Mouse (Mus musculus) monocyte, adult 59 days (primary cell): ENCODE results near the gene Ints5. TPM values are rescaled to one million over a fixed set of nuclear protein-coding genes. Genes with fewer than 3 reads are reported as not detected.

Source experiments
- total RNA-seq, 2 experiments: library from RNA; stranded (reverse); gene quantifications; one replicate each; pipeline ENCODE4 v1.2.4; 2023

Gene Ints5
- total RNA-seq: 10 to 100 TPM; 13.1 to 16.0 TPM

GRCm38 (mm10) chr19:8892829-8893766 is at the start of gene Ints5:
Gene Ints5, plus strand, starts transcription at chr19:8893005.

GRCm38 (mm10) chr19:8850402-8850901 is 42.4 kb upstream of the Ints5 start, which contains the start of gene Lrrn4cl:
Gene Lrrn4cl, plus strand, starts transcription at chr19:8850768.

GRCm38 (mm10) chr19:8871267-8872186 is 21.3 kb upstream of the Ints5 start, which contains the start of gene Ubxn1:
Gene Ubxn1, plus strand, starts transcription at chr19:8871496.

GRCm38 (mm10) chr19:8880311-8881033 is 12.3 kb upstream of the Ints5 start, which contains the start of gene Uqcc3:
Gene Uqcc3, minus strand, starts transcription at chr19:8880923.

GRCm38 (mm10) chr19:8883616-8884015 is 9.2 kb upstream of the Ints5 start, which contains the start of the genes Lbhd1 and Gm49403:
Gene Lbhd1, plus strand, starts transcription at chr19:8883732.
Gene Gm49403, plus strand, starts transcription at chr19:8883930.

GRCm38 (mm10) chr19:8888511-8889385 is 4.1 kb upstream of the Ints5 start, which contains the start of the genes 1810009A15Rik and Gm49416:
Gene 1810009A15Rik, plus strand, starts transcription at chr19:8888853.
Gene Gm49416, plus strand, starts transcription at chr19:8888926.

GRCm38 (mm10) chr19:8897865-8898495 is 5.2 kb downstream of the Ints5 start, which contains the start of gene Ganab:
Gene Ganab, plus strand, starts transcription at chr19:8898071.

GRCm38 (mm10) chr19:8920073-8920736 is 27.4 kb downstream of the Ints5 start, which contains the start of gene B3gat3:
Gene B3gat3, plus strand, starts transcription at chr19:8920374.

GRCm38 (mm10) chr19:8929224-8930088 is 36.7 kb downstream of the Ints5 start, which contains the start of the genes Rom1 and Eml3:
Gene Rom1, minus strand, starts transcription at chr19:8929356.
Gene Eml3, plus strand, starts transcription at chr19:8929552.

GRCm38 (mm10) chr19:8941515-8942217 is 48.9 kb downstream of the Ints5 start, which contains the start of gene Mta2:
Gene Mta2, plus strand, starts transcription at chr19:8941875.

Other genes with a start within 250 kb of the Ints5 start
- gene Chrm1, start 229.2 kb upstream of the Ints5 start, total RNA-seq: not detected
- gene Slc3a2, start 169.6 kb upstream of the Ints5 start, total RNA-seq: 100 to 1,000 TPM; 198 to 224 TPM
- 10 to 100 TPM; 41.0 to 42.9 TPM for gene Wdr74, start 157.2 kb upstream of the Ints5 start, total RNA-seq
- 1 to 10 TPM in 1 of 2 experiments, not detected in 1; 1.8 TPM for gene 1700092M07Rik, start 152.3 kb upstream of the Ints5 start, total RNA-seq
- gene Stx5a, start 151.6 kb upstream of the Ints5 start, total RNA-seq: 100 to 1,000 TPM; 158 to 163 TPM
- gene Nxf1, start 135.9 kb upstream of the Ints5 start, total RNA-seq: 100 to 1,000 TPM; 220 to 231 TPM
- 10 to 100 TPM; 30.2 to 33.8 TPM for gene Tmem223, start 122.0 kb upstream of the Ints5 start, total RNA-seq
- 100 to 1,000 TPM; 114 to 120 TPM for gene Tmem179b, start 118.5 kb upstream of the Ints5 start, total RNA-seq
- gene Taf6l, start 106.6 kb upstream of the Ints5 start, total RNA-seq: 10 to 100 TPM; 11.3 to 13.8 TPM
- gene Polr2g, start 94.4 kb upstream of the Ints5 start, total RNA-seq: 10 to 100 TPM; 57.5 to 68.0 TPM
- gene Zbtb3, start 90.5 kb upstream of the Ints5 start, total RNA-seq: 1 to 10 TPM; 2.1 to 3.1 TPM
- gene Ttc9c, start 73.7 kb upstream of the Ints5 start, total RNA-seq: 10 to 100 TPM; 31.1 to 35.2 TPM
- gene Hnrnpul2, start 73.0 kb upstream of the Ints5 start, total RNA-seq: 100 to 1,000 TPM; 107 to 124 TPM
- 10 to 100 TPM; 21.6 to 27.8 TPM for gene AC129217.1, start 63.2 kb upstream of the Ints5 start, total RNA-seq
- gene Bscl2, start 55.5 kb upstream of the Ints5 start, total RNA-seq: 100 to 1,000 TPM in 1 of 2 experiments, 10 to 100 TPM in 1; 97.1 to 109 TPM
- gene Gng3, start 53.8 kb upstream of the Ints5 start, total RNA-seq: not detected
- gene Lrrn4cl, start 42.2 kb upstream of the Ints5 start, total RNA-seq: under 1 TPM; 0.27 to 0.55 TPM
- gene Ubxn1, start 21.5 kb upstream of the Ints5 start, total RNA-seq: 100 to 1,000 TPM; 107 to 138 TPM
- 10 to 100 TPM; 19.3 to 24.4 TPM for gene Uqcc3, start 12.1 kb upstream of the Ints5 start, total RNA-seq
- gene Lbhd1, start 9.3 kb upstream of the Ints5 start, total RNA-seq: 10 to 100 TPM; 11.6 to 16.5 TPM
- not detected for gene Gm49403, start 9.1 kb upstream of the Ints5 start, total RNA-seq
- gene 1810009A15Rik, start 4.2 kb upstream of the Ints5 start, total RNA-seq: 10 to 100 TPM; 32.3 to 36.4 TPM
- 1 to 10 TPM in 1 of 2 experiments, not detected in 1; 6.1 TPM for gene Gm49416, start 4.1 kb upstream of the Ints5 start, total RNA-seq
- 100 to 1,000 TPM; 114 to 122 TPM for gene Ganab, start 5.1 kb downstream of the Ints5 start, total RNA-seq
- 10 to 100 TPM; 48.9 to 52.6 TPM for gene B3gat3, start 27.4 kb downstream of the Ints5 start, total RNA-seq
- gene Rom1, start 36.4 kb downstream of the Ints5 start, total RNA-seq: 1 to 10 TPM; 2.6 to 3.1 TPM
- 10 to 100 TPM; 62.0 to 62.9 TPM for gene Eml3, start 36.5 kb downstream of the Ints5 start, total RNA-seq
- gene Mta2, start 48.9 kb downstream of the Ints5 start, total RNA-seq: 100 to 1,000 TPM; 112 to 114 TPM
- 10 to 100 TPM; 15.6 to 15.7 TPM for gene Tut1, start 60.8 kb downstream of the Ints5 start, total RNA-seq
- 100 to 1,000 TPM; 194 to 241 TPM for gene Eef1g, start 74.0 kb downstream of the Ints5 start, total RNA-seq
- gene Ahnak, start 96.3 kb downstream of the Ints5 start, total RNA-seq: 1,000 to 10,000 TPM; 1,396 to 1,409 TPM
- not detected for gene Scgb1a1, start 195.0 kb downstream of the Ints5 start, total RNA-seq
- gene Asrgl1, start 242.6 kb downstream of the Ints5 start, total RNA-seq: 10 to 100 TPM; 19.8 to 25.4 TPM